Mouse (Mus musculus): ENCODE results near the gene Tmem184b. TPM values are rescaled to one million over a fixed set of nuclear protein-coding genes. Genes with fewer than 3 reads are reported as not detected.

Tmem184b gene
- total and polyA plus RNA-seq, 2 experiments from 2014 or later = 30.3 to 41.9 TPM

DNA sequence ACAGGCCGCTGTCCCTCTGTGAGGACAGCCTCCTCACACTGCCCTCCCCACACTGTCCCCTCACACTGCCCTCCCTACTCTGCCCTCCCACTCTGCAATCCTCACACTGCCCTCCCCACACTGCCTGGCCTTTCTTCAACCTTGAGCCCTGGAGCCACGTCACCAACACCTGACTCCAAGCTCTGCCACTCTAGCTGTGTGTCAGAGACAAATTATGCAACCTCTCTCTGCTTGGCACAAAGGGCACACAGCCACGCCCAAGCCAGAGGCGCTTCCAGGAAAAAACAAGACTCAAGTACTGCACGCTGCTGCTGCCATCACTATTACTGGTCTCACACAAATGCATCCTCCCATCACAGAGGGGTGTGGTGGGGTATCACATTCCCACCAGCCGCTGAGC, 12.9 kb downstream of the Tmem184b start:
- Histone ChIP-seq H3K36me3 (ENCODE audit: insufficient read depth) (no peaks in the 10 kb centered on the region; the same call in 1 of the 2 replicates), H3K4me3 (ENCODE audit: low read depth, low read length) (no peak overlapping the region), H3K27me3 (ENCODE audit: insufficient read depth, low read length) (no peaks in the 10 kb centered on the region), H3K4me2 (ENCODE audit: low read depth) (no peak overlapping the region), H3K4me1 (ENCODE audit: insufficient read depth) (no peaks in the 10 kb centered on the region; the same call in 1 of the 2 replicates), H3K9ac (no peak overlapping the region), H3K9me3 (ENCODE audit: low read length) (no peaks in the 10 kb centered on the region), H3K27ac (ENCODE audit: low read depth, low read length) (no peak overlapping the region)
- no peak for ATAC-seq
- no peak for DNase-seq
- 77% methylated on average over 6 of the region's 6 CpGs for WGBS
- no peak for TF ChIP-seq CTCF (IDR thresholded peaks at IDR 0.05; ENCODE audit: low read depth)

DNA sequence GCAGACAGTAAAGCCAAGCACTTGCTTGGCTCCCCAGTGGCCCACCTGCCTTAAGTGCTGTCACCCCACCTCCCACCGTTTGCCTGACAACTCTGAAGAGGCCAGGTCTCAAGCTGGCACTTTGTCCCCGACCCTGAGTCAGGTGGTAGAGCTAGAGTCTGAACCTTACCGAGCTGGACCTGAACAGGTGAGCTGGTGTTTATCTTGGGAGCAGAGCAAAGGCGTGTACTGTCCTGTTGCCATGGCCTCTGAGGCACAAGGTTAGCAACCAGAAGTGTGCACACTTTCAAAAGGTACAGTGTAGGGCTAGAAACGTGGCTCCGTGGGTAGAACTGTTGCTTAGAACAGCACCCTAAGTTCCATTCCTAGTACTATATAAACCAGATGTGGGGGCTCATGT, 15.2 kb downstream of the Tmem184b start:
- 77% methylated on average over 6 of the region's 6 CpGs for WGBS
- no peaks in the 10 kb centered on the region for H3K27me3 ChIP-seq (ENCODE audit: insufficient read depth, low read length)
- no peaks in the 10 kb centered on the region; the same call in 1 of the 2 replicates for H3K36me3 ChIP-seq (ENCODE audit: insufficient read depth)
- H3K27ac ChIP-seq (ENCODE audit: low read depth, low read length) = no peak overlapping the region
- ATAC-seq (no peak), DNase-seq (no peak)
- H3K4me3 ChIP-seq (ENCODE audit: low read depth, low read length) = no peak overlapping the region
- no peak for TF ChIP-seq CTCF (IDR thresholded peaks at IDR 0.05; ENCODE audit: low read depth)
- H3K4me1 ChIP-seq (ENCODE audit: insufficient read depth) = no peaks in the 10 kb centered on the region; the same call in 1 of the 2 replicates
- no peak overlapping the region for H3K9ac ChIP-seq
- H3K4me2 ChIP-seq (ENCODE audit: low read depth) = no peak overlapping the region
- no peaks in the 10 kb centered on the region for H3K9me3 ChIP-seq (ENCODE audit: low read length)

DNA sequence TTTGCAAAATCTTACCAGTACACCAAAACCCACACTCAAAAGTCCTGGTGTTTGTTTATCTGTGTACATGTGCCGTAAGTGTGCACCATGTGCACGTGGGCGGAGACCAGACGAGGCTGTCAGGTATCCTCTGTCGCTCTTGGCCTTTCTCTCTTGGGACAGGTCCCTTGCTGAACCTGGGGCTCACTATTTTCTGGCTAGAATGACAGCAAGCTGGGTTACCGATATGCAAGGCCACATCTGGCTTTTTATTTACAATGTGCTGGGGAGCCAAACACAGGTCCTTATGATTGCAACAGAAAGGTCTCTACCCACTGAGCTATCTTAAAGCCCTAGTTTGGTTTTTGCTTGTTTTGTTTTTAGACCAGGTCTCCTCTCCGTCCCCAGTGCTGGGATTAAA, 15.8 kb downstream of the Tmem184b start:
- WGBS = 90% methylated on average over 7 of the region's 7 CpGs
- no peak overlapping the region for H3K9ac ChIP-seq
- H3K9me3 ChIP-seq (ENCODE audit: low read length) = no peaks in the 10 kb centered on the region
- ATAC-seq = no peak
- no peak for DNase-seq
- H3K4me2 ChIP-seq (ENCODE audit: low read depth) = no peak overlapping the region
- H3K36me3 ChIP-seq (ENCODE audit: insufficient read depth) = no peaks in the 10 kb centered on the region; the same call in 1 of the 2 replicates
- TF ChIP-seq CTCF (IDR thresholded peaks at IDR 0.05; ENCODE audit: low read depth) = no peak
- no peaks in the 10 kb centered on the region; the same call in 1 of the 2 replicates for H3K4me1 ChIP-seq (ENCODE audit: insufficient read depth)
- H3K27me3 ChIP-seq (ENCODE audit: insufficient read depth, low read length) = no peaks in the 10 kb centered on the region
- no peak overlapping the region for H3K4me3 ChIP-seq (ENCODE audit: low read depth, low read length)
- H3K27ac ChIP-seq (ENCODE audit: low read depth, low read length) = no peak overlapping the region

DNA sequence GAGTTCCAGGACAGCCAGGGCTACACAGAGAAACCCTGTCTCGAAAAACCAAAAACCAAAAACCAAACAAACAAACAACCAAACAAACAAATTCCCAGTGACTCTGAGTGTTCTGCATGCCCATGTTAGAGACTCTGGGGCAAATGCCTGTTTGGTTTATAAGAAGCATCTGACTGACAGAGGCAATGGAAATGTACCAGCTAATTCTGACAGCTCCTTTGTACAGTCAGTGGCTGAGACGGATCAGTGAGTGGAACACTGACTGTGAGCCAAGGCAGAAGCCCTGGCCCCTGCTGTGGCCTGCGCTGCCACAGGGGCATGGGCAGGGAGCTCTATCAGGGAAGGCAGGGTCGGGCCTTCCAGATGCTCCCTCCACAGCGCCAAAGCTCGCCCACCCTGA, 16.3 kb downstream of the Tmem184b start:
- no peaks in the 10 kb centered on the region for H3K9me3 ChIP-seq (ENCODE audit: low read length)
- no peaks in the 10 kb centered on the region for H3K27me3 ChIP-seq (ENCODE audit: insufficient read depth, low read length)
- WGBS = 63% methylated on average over 6 of the region's 6 CpGs
- no peaks in the 10 kb centered on the region; the same call in 1 of the 2 replicates for H3K36me3 ChIP-seq (ENCODE audit: insufficient read depth)
- no peak for TF ChIP-seq CTCF (IDR thresholded peaks at IDR 0.05; ENCODE audit: low read depth)
- no peaks in the 10 kb centered on the region; the same call in 1 of the 2 replicates for H3K4me1 ChIP-seq (ENCODE audit: insufficient read depth)
- DNase-seq (no peak), ATAC-seq (no peak)
- H3K4me3 ChIP-seq (ENCODE audit: low read depth, low read length) = no peak overlapping the region
- H3K4me2 ChIP-seq (ENCODE audit: low read depth) = no peak overlapping the region
- no peak overlapping the region for H3K9ac ChIP-seq
- H3K27ac ChIP-seq (ENCODE audit: low read depth, low read length) = no peak overlapping the region

DNA sequence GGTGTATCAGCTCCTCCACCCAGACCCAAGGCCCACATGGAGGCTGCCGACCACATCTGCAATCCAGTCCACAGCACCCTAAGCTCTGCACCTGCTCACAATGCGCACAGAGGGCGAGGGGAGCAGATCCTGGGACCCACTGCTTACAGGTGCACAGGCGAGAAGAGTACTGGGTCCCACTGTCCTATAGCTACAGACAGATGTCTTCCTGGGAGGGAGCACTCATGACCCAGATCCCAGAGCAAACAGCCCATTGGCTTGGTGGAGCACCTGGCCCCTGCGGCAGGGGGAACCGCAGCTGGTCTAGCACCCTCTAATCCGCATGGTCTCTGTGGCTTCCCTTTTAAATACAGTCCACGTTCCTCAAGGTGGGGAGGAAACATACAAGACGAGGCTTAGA, 21.7 kb downstream of the Tmem184b start:
- peak overlapping the region; percentile 86 for H3K27ac ChIP-seq (ENCODE audit: low read depth, low read length)
- H3K4me3 ChIP-seq (ENCODE audit: low read depth, low read length) = no peak overlapping the region
- DNase-seq (no peak), ATAC-seq (no peak)
- no peaks in the 10 kb centered on the region for H3K27me3 ChIP-seq (ENCODE audit: insufficient read depth, low read length)
- 84% methylated on average over 9 of the region's 9 CpGs for WGBS
- no peaks in the 10 kb centered on the region for H3K9me3 ChIP-seq (ENCODE audit: low read length)
- H3K36me3 ChIP-seq (ENCODE audit: insufficient read depth) = peaks cover 19% of the 10 kb centered on the region
- no peak overlapping the region for H3K9ac ChIP-seq
- peaks cover 13% of the 10 kb centered on the region; the same call in 1 of the 2 replicates for H3K4me1 ChIP-seq (ENCODE audit: insufficient read depth)
- no peak overlapping the region for H3K4me2 ChIP-seq (ENCODE audit: low read depth)
- no peak for TF ChIP-seq CTCF (IDR thresholded peaks at IDR 0.05; ENCODE audit: low read depth)

DNA sequence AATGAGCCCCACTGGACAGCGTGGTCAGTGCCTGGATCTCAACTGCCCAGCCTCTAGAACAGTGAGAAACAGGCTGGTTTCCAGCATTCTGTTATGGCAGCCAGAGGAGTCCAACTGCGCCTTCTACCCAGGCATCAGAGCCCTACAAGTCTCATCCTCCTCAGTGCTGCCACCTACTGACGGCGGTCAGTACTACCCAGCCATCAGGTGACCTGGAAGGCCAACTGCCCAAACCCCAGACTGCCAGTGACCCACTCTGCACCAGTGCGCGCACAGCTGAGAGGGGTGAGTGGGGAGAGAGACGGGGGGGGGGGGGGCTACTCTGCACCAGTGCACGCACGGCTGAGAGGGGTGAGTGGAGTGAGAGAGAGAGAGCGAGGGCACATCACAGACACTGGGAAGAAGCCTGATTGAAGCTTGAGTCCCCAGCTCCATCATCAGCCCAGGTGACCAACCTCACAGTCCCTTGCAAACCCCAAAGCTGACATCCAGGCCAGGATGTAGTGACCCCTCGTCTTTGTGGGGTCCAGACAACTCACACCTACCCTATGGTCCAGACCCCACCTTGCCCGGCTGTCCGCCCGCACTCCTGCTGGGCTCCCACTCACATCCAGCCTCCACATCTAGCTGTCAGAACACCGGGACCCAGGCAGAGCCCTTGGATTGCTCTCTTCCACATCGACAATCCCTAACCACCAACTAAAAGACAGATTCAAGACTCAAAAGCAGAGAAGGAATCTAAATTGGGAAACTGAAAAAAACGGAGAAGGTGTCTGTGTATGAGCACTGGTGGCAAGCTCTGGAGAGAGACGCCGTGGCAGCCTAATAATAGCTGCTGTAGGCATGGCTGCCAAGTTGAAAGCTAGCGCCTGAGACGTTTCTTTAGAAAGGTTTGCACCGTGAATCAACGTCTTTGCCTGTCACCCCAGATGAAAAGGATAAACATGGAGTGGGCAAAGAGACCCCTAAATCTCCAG, 22.6 kb downstream of the Tmem184b start:
- H3K36me3 ChIP-seq (ENCODE audit: insufficient read depth) = peaks cover 28% of the 10 kb centered on the region
- peak overlapping the region; percentile 86 for H3K27ac ChIP-seq (ENCODE audit: low read depth, low read length)
- H3K9me3 ChIP-seq (ENCODE audit: low read length) = no peaks in the 10 kb centered on the region
- peak overlapping the region; percentile 37 for H3K4me2 ChIP-seq (ENCODE audit: low read depth)
- 33% methylated on average over 22 of the region's 23 CpGs for WGBS
- H3K4me3 ChIP-seq (ENCODE audit: low read depth, low read length) = no peak overlapping the region
- ATAC-seq (peak; percentile 82), DNase-seq (peak; percentile 69)
- H3K27me3 ChIP-seq (ENCODE audit: insufficient read depth, low read length) = no peaks in the 10 kb centered on the region
- 0 out of 2 replicates have a peak overlapping the region, but pooled peaks have one; percentile 23 for H3K9ac ChIP-seq
- peaks cover 13% of the 10 kb centered on the region; the same call in 1 of the 2 replicates for H3K4me1 ChIP-seq (ENCODE audit: insufficient read depth)
- peak; percentile 80 for TF ChIP-seq CTCF (IDR thresholded peaks at IDR 0.05; ENCODE audit: low read depth)

DNA sequence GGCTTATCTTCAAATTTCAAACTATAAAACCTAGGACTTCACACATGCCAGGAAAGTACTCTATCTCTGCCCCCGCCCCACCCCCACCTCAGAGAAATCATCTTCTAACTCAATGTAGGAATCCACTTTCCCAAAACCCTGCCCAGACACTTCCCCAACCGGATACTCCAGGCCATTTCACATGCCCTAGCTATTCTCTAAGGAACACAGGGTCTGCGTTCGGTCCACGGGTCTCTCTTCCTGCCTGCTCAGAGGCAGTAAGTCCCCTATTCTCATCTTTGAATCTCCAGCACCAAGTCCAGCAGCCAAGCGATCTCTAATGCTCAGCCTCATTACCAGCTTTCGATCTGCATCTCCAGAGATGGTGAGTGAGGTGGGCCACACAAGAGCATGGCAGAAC, 23.7 kb downstream of the Tmem184b start:
- Histone ChIP-seq H3K9me3 (ENCODE audit: low read length) (no peaks in the 10 kb centered on the region), H3K27me3 (ENCODE audit: insufficient read depth, low read length) (no peaks in the 10 kb centered on the region), H3K4me2 (ENCODE audit: low read depth) (no peak overlapping the region), H3K36me3 (ENCODE audit: insufficient read depth) (peaks cover 33% of the 10 kb centered on the region), H3K4me1 (ENCODE audit: insufficient read depth) (peaks cover 13% of the 10 kb centered on the region; the same call in 1 of the 2 replicates), H3K27ac (ENCODE audit: low read depth, low read length) (peak overlapping the region; percentile 86; the same call in 1 of the 2 replicates), H3K9ac (no peak overlapping the region), H3K4me3 (ENCODE audit: low read depth, low read length) (no peak overlapping the region)
- no peak for DNase-seq
- ATAC-seq = no peak
- no peak for TF ChIP-seq CTCF (IDR thresholded peaks at IDR 0.05; ENCODE audit: low read depth)
- WGBS = 93% methylated on average over 7 of the region's 7 CpGs

Data from forebrain, postnatal 0 days (tissue).